Mouse (Mus musculus) heart, postnatal 25 days (tissue): ENCODE measurements around the gene Olfr524. TPM values are rescaled to one million over a fixed set of nuclear protein-coding genes. Genes with fewer than 3 reads are reported as not detected.

ENCODE experiments used
- DNase-seq: peaks from one replicate; pipeline ENCODE4 v3.0.0; 2022; ENCODE audit warnings: low spot score
- intact Hi-C: fragments of 180-260 bp; cut with DNase I; formaldehyde crosslinking; loops from one replicate; pipeline ENCODE4 v1.15.1; 2025
- total RNA-seq, 2 experiments: library from RNA; stranded (reverse); gene quantifications; 2 replicates each; pipeline ENCODE4 v1.2.3; 2021

Olfr524 gene
- total RNA-seq, 2 experiments from 2014 or later = not detected

GRCm38 (mm10) chr7:140187721-140188390 lies 17.9 kb downstream of the Olfr524 start:
- DNase-seq = no peak
- intact Hi-C loops = no loop called here

GRCm38 (mm10) chr7:140186646-140187620 lies 18.8 kb downstream of the Olfr524 start:
- intact Hi-C loops = no loop called here
- DNase-seq = no peak

- intact Hi-C loops = no loop called here
- no peak for DNase-seq
Observed at GRCm38 (mm10) chr7:140184206-140184605, 21.6 kb downstream of the Olfr524 start.

- intact Hi-C loops = no loop called here
- no peak for DNase-seq
Observed at GRCm38 (mm10) chr7:140180692-140181091, 25.1 kb downstream of the Olfr524 start.

GRCm38 (mm10) chr7:140179176-140179575 lies 26.6 kb downstream of the Olfr524 start:
- DNase-seq = no peak
- intact Hi-C loops = no loop called here

- intact Hi-C loops = no loop called here
- DNase-seq = no peak
Observed at GRCm38 (mm10) chr7:140172936-140173335, 32.8 kb downstream of the Olfr524 start, which contains the start of gene Olfr523. TSS of gene Olfr523 (plus strand) at chr7:140173217.

GRCm38 (mm10) chr7:140170863-140171262 lies 34.9 kb downstream of the Olfr524 start:
- DNase-seq = no peak
- intact Hi-C loops = no loop called here

GRCm38 (mm10) chr7:140169386-140169785 lies 36.4 kb downstream of the Olfr524 start:
- intact Hi-C loops = no loop called here
- no peak for DNase-seq

- no peak for DNase-seq
- intact Hi-C loops = no loop called here
Observed at GRCm38 (mm10) chr7:140167950-140168349, 37.8 kb downstream of the Olfr524 start.

- intact Hi-C loops = no loop called here
- DNase-seq = no peak
Observed at GRCm38 (mm10) chr7:140164664-140165063, 41.1 kb downstream of the Olfr524 start, which contains the start of gene Olfr522. TSS of gene Olfr522 (minus strand) at chr7:140164764.

GRCm38 (mm10) chr7:140160363-140160762 lies 45.4 kb downstream of the Olfr524 start:
- intact Hi-C loops = no loop called here
- DNase-seq = no peak

GRCm38 (mm10) chr7:140154218-140154927 lies 51.4 kb downstream of the Olfr524 start, which contains the start of gene Sprn:
TSS of gene Sprn (minus strand) at chr7:140154877.
- intact Hi-C loops = no loop called here
- DNase-seq = no peak

GRCm38 (mm10) chr7:140153829-140154217 lies 51.9 kb downstream of the Olfr524 start:
- intact Hi-C loops = no loop called here
- DNase-seq = no peak

- DNase-seq = no peak
- intact Hi-C loops = no loop called here
Observed at GRCm38 (mm10) chr7:140153383-140153782, 52.4 kb downstream of the Olfr524 start.

Other genes starting within 250 kb of the Olfr524 start
- not detected for gene 6430531B16Rik, start 227.2 kb downstream of the Olfr524 start, total RNA-seq
- gene Adam8, start 213.4 kb downstream of the Olfr524 start, total RNA-seq = under 1 TPM; 0.20 to 0.73 TPM
- gene Zfp511, start 169.6 kb downstream of the Olfr524 start, total RNA-seq = 10 to 100 TPM; 10.9 to 11.2 TPM
- 10 to 100 TPM; 25.4 to 27.2 TPM for gene Tubgcp2, start 169.3 kb downstream of the Olfr524 start, total RNA-seq
- not detected for gene Msx3, start 156.9 kb downstream of the Olfr524 start, total RNA-seq
- not detected for gene Caly, start 123.4 kb downstream of the Olfr524 start, total RNA-seq
- gene Prap1, start 112.6 kb downstream of the Olfr524 start, total RNA-seq = not detected
- 10 to 100 TPM; 80.9 to 84.0 TPM for gene Fuom, start 103.5 kb downstream of the Olfr524 start, total RNA-seq
- gene Paox, start 90.2 kb downstream of the Olfr524 start, total RNA-seq = 1 to 10 TPM; 3.5 to 3.7 TPM
- gene Echs1, start 89.5 kb downstream of the Olfr524 start, total RNA-seq = 100 to 1,000 TPM; 441 to 471 TPM
- 10 to 100 TPM; 22.9 to 30.8 TPM for gene Mtg1, start 68.4 kb downstream of the Olfr524 start, total RNA-seq
- under 1 TPM; 0.36 to 0.84 TPM for gene Sprn, start 51.1 kb downstream of the Olfr524 start, total RNA-seq
- gene Olfr522, start 41.2 kb downstream of the Olfr524 start, total RNA-seq = not detected
- not detected for gene Olfr523, start 32.7 kb downstream of the Olfr524 start, total RNA-seq
- not detected for gene Cd163l1, start 12.3 kb upstream of the Olfr524 start, total RNA-seq
- gene 5830411N06Rik, start 41.3 kb upstream of the Olfr524 start, total RNA-seq = not detected
- not detected for gene Olfr525, start 114.9 kb upstream of the Olfr524 start, total RNA-seq
- gene Olfr527, start 128.1 kb upstream of the Olfr524 start, total RNA-seq = not detected
- gene Olfr60, start 155.7 kb upstream of the Olfr524 start, total RNA-seq = not detected
- gene Olfr530, start 170.4 kb upstream of the Olfr524 start, total RNA-seq = not detected
- not detected for gene Olfr531, start 197.0 kb upstream of the Olfr524 start, total RNA-seq
- gene Olfr532, start 215.7 kb upstream of the Olfr524 start, total RNA-seq = not detected